Mouse (Mus musculus) ES-CJ7 (cell line): ENCODE data around the gene Nsun7.
"Not testable (repeated sequence)": the region's sequence is repeated elsewhere in the genome, so short reads cannot be mapped to it uniquely, and the experiment has no call there.

Source experiments
- DNase-seq: peaks from one replicate; pipeline ENCODE4 v3.0.0; 2011; ENCODE audit warnings: low read depth, low spot score

The Nsun7 gene

DNA sequence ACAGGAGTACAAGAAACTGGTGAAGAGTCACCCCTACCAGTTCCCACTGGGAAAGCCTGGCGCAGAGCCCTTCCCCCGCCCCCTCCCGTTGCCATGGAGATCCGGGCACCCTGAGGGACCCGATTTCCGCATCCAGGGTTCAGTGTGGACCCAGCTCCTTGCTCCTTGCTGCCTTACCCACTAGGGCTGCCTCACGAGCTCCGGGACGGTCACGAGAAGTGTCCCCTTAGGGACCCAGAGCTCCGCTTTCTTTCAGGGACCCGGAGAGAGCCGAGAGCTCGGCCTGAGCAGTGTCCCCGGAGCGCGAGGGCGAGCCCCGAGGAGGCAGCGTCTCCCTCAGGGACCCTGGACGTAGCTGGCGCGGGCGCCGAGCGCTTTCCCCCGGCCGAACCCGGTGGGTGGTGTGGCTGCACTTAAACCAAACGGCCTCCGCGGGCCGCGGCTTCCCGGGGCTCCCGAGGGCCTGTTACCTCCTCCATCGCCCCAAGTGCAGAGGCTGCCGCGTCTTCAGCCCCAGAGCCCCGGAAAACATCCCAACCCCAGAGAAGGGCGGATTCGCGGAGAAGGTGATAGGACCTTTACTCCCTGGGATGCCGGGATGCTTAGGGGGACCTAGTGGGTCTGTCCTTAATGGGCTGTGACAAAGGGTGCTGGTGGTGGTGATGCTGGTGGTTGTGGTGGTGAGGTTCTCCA, at the start of gene Nsun7:
Gene Nsun7 (plus strand): TSS at position 142 of the 693 bp plus-strand sequence.
- DNase-seq, result peak; percentile 50

DNA sequence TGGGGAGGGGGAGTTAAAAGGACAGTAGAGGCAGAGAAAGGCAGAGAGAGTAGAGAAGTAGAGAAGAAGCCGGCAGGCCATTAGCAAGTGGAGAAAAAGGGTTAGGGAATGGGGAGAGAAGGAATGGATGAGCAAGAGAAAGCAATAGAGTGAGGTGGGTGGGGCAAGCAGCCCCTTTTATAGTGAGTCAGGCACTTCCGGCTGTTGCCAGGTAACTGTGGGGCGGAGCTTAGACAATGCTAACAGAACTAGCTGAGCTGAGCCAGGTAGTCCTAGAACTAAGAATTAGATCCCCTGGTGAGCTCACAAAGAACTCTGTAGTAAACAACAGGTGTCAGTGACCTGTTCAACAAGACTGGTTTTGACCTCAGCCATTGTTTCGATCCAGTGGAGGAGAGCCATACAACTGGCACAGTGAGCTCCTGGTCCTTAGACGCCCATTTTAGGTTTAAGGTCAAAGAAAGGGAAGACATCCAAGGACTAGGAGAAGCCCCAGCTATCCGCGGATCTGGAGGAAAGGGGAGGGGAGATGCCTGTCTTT, 45.2 kb upstream of the Nsun7 start:
- DNase-seq, result peak; percentile 88

- peak; percentile 57 for DNase-seq
Observed at GRCm38 (mm10) chr5:66215569-66216277, 44.0 kb upstream of the Nsun7 start.

DNA sequence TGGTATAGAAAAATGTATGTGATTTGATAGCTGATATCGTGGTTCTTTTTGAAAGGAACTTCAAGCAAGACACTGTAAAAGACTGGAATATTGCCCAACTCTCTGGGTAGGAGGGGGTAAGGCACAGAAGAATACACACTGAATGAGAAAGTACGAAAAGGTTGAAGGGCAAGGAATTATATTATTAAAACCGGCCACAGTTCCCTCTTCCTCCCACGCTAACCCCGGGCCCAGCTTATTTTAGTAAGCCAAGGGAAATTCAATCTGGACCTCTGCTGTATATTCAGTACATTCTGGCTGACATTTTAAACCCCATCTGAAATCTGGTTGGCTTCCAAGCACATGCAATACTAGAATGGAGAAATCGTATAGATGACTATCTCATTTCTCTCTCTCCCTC, 40.0 kb upstream of the Nsun7 start:
- no peak for DNase-seq

DNA sequence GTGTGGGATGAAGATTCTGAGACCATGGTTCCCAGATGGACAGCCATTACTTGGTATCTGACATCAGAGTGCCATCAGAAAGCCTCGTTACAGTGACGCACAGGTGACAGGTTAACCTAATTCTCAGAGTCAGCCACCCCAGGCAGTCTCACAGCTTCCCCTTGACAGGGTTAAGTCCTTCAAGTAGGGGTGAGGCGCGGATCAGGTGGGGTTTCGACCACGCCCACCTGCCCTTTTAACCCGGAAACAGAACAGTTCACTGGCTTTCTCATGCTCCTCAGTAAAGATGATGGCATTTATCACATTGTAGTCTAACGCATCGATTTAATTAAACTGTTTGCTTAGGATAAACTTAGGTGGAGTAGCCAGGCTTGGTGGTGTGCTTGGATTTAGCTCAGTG, 39.1 kb upstream of the Nsun7 start:
- DNase-seq, result peak; percentile 66

DNA sequence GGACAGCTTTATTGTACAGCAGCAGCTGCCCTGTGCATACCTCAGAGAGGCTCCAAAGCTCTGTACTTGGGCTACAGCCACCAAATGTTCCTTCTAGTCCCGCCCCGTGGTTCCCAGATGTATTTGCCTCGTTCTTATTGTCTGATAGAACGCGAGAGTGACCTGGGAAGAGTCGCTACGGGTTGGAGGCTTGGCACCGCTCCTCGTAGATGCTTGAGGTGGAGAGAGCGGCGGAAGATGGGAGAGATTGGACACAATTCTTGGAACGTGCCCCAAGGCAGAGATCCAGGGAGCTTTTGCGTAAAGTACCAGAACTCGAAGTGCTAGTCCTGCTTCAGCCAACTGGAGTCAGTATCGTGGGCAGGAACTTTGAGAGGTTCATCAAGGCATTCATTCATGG, 36.8 kb upstream of the Nsun7 start:
- peak; percentile 31 for DNase-seq

DNA sequence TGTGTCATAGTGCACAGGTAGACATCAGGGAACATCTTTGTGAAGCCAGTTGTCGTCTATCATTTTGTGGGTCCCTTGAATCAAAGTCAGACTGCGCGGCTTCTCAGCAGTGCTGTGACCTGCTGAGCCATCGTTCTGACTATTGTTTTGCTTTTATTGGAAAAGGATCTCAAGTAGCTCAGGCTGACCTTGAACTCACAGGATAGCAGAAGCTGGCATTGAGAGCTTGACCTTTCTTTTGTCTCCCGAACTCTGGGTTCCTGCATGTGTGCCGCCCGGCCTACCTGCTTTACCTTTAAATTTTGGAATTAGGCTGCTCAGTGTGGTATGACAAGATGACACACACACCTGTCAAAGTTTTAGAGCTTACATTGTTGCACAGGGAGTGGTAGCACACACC, 33.2 kb upstream of the Nsun7 start:
- DNase-seq, result peak; percentile 62

GRCm38 (mm10) chr5:66231660-66232269, 27.9 kb upstream of the Nsun7 start:
- DNase-seq, result no peak

DNA sequence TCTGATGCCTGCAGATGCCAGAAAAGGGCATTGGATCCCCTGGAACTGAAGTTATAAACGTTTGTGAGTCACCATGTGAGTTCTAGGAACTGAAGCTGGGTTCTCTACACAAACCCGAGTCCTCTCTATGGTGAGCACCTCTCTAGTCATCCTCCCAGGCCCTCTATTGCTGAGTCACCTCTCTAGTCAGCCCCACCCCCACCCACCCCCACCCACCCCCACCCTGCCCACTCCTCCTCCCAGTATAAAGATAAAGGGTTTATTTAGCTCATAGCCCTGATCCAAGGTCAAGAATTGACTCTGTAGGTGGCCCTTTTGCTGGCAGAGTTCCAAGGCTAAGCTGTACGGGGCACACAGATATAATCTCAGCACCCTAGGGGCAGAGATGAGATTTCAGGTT, 27.2 kb upstream of the Nsun7 start:
- peak; percentile 68 for DNase-seq

GRCm38 (mm10) chr5:66241894-66242293, 17.8 kb upstream of the Nsun7 start:
- peak; percentile 54 for DNase-seq

DNA sequence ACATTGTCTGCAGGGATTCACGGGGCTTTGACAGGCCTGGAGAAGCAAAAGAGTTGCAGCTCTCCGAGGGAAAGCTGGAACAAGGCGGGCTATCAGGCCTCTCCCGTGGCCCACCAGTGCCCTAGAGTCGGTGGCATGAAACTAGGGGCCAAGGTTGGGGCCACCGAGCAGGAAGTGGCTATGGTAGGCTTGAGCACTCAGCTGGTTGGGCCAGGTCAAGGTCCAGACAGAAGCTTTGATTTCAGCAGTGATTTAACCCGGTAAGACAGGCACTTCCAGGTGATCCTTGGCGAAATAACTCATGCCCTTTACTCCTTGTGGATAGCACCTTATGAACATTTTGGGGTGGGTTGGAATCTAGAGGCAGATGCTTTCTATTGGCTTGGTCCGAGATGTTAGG, 16.2 kb upstream of the Nsun7 start:
- DNase-seq, result no peak

- DNase-seq, result no peak
Observed at GRCm38 (mm10) chr5:66244043-66244660, 15.5 kb upstream of the Nsun7 start.

DNA sequence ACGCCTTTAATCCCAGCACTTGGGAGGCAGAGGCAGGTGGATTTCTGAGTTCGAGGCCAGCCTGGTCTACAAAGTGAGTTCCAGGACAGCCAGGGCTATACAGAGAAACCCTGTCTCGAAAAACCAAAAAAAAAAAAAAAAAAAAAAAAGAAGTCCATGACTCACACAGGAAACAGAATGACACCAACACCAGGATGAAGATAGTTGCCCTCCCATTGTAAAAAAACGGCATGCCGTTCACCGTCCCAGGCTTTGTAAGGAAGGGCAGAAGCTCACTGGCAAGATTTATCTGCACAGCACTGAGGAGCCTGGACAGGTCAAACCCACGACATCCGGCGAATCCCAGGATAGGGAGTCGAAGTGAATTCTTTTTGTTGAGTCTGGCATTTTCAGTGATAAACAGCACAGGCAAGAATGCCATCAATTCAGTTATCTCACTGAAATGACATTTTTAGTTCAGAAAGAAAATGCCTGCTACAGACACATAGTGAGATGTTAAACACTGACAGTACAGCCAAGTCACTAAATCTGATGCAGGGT, 13.7 kb upstream of the Nsun7 start:
- no peak for DNase-seq

DNA sequence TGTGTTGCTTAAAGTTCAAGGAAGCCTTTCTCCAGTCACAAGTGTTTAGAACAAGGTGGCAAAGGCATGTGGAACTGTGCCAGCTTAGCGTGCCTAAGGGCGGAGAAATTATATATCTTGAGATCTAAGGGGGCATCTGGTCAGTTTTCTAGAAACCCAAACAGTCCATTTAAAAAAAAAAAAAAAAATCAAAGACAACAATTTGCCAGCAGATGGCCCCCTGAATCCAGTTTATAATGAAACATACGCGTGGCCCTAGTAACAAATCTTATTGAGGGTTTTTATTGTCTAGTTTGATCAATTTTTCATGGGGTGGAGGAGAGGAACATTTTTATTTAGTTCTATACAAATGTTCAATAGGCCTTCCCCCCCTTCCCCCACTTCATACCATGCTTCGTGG, 6.5 kb upstream of the Nsun7 start:
- no peak for DNase-seq

DNA sequence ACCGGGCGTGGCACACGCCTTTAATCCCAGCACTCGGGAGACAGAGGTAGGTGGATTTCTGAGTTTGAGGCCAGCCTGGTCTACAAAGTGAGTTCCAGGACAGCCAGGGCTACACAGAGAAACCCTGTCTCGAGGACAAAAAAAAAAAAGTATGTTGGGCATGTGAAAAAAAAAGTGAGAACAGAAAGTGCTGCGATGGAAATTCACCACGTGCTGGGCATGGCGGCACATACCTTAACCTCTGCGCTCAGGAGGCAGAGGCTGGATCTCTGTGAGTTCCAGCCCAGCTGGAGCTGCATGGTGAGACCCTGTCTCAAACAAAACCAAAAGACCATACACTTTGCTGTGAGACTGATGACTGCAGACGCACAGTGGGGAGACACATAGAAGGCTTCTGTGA, 4.7 kb upstream of the Nsun7 start:
- no peak for DNase-seq

GRCm38 (mm10) chr5:66259000-66259399, 697 bp upstream of the Nsun7 start:
- no peak for DNase-seq

DNA sequence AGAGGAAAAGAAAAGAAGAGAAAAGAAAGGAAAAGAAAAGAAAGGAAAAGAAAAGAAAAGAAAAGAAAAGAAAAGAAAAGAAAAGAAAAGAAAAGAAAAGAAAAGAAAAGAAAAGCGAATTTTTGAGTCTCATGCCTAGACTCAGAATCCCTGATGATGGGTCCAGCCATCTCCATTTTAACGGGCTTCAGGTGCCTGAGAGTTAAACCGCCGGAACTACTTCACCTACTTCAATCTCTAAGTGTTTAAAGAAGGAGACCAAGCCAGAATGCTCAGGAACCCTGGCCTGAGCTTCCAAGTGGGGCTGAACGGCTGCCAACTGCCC, 304 bp upstream of the Nsun7 start:
- DNase-seq, result not testable (repeated sequence)

GRCm38 (mm10) chr5:66262475-66262874, 2.8 kb downstream of the Nsun7 start:
- DNase-seq, result no peak

DNA sequence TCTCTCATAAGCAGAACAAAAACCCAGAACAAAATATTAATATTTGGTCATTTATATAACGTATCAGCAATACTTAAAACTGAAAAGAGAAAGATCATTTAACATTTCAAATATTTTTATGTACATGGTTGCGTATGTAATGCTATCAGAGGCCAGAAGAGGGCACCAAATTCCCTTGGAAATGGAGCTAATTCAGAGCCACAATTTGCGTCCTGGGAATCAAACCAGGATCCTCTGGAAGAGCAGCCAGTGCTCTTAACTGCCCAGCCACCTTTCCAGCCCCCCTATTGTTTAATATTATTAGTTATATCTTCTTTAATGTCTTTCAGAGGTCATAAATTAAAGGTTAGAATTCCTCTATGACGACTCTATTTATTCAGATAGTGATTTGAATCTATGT, 3.7 kb downstream of the Nsun7 start:
- DNase-seq, result peak; percentile 61

- no peak for DNase-seq
Observed at GRCm38 (mm10) chr5:66269616-66270015, 9.9 kb downstream of the Nsun7 start.

DNA sequence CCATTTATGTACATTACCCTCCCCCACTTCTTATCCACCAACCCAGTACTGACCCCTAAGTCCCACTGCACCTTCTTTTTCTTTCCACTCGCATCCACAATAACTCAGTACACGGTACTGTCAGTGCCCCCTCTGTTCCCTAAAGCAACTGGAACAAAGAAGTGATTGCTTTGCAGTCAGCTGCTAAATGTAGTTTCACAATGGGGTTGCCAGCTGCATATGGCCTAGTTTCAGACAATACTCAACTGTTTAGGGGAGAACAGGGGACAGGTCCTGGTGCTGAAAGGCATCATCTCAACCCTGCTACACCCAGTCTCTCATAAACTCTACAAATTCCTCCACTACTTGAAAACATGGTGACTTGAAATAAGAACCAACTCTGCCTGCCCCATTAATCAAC, 11.4 kb downstream of the Nsun7 start:
- DNase-seq, result no peak

DNA sequence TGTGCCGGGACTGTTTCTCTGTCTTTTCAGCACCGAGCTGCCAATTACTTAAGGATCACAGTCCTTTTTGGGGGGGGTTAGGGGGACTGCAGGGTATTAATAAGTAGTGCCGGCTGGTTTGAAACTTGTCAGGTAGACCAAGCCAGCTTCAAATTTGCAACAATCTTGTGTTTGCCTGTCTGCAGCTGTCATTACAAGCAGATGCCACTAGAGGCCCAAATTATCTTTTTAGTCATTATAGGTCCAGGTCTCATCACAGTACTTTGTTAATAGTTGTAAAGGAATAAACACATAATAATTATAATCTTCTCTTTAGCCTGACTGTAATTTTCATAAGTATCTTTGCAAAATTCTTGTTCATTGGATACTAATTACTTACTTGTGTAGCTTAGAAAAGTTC, 14.7 kb downstream of the Nsun7 start:
- DNase-seq, result no peak
